In genomic region chr15:93766981-93767380, GRCm38 (mm10) we compare ENCODE assay signal across 28 mouse cellular contexts.
"Had no signal": no experiment of that assay in that cellular context is flagged by ENCODE, and none has a peak within 500 bp of the region (broad histone marks: within the 10 kb centered on the region; RNA-seq: fewer than 3 reads in every experiment).

No protein-coding gene starts in this region.

- H3K9ac ChIP-seq: embryonic facial prominence, embryonic 12.5 days; embryonic facial prominence, embryonic 13.5 days; embryonic facial prominence, embryonic 15.5 days; forebrain, embryonic 12.5 days; forebrain, embryonic 13.5 days; forebrain, embryonic 15.5 days; forebrain, postnatal 0 days had no signal

- H3K36me3 ChIP-seq: embryonic facial prominence, embryonic 10.5 days; embryonic facial prominence, embryonic 12.5 days; embryonic facial prominence, embryonic 13.5 days; embryonic facial prominence, embryonic 15.5 days; forebrain, embryonic 10.5 days; forebrain, embryonic 12.5 days; forebrain, embryonic 15.5 days had no signal

- H3K27ac ChIP-seq: embryonic facial prominence, embryonic 10.5 days; embryonic facial prominence, embryonic 12.5 days; embryonic facial prominence, embryonic 13.5 days; embryonic facial prominence, embryonic 15.5 days; forebrain, embryonic 10.5 days; forebrain, embryonic 12.5 days; forebrain, embryonic 13.5 days; forebrain, embryonic 15.5 days; gastrocnemius, adult 2 months; heart, adult 2 months had no signal

- H3K4me1 ChIP-seq: embryonic facial prominence, embryonic 10.5 days; embryonic facial prominence, embryonic 12.5 days; forebrain, embryonic 10.5 days; forebrain, embryonic 12.5 days; forebrain, embryonic 13.5 days; forebrain, embryonic 15.5 days had no signal

- H3K9me3 ChIP-seq: embryonic facial prominence, embryonic 10.5 days; embryonic facial prominence, embryonic 12.5 days; embryonic facial prominence, embryonic 13.5 days; embryonic facial prominence, embryonic 15.5 days; forebrain, embryonic 10.5 days; forebrain, embryonic 12.5 days; forebrain, embryonic 13.5 days; forebrain, embryonic 15.5 days had no signal

- ATAC-seq: forebrain, embryonic 13.5 days; forebrain, embryonic 14.5 days; forebrain, embryonic 15.5 days; forebrain, embryonic 16.5 days; forebrain, postnatal 0 days had no signal

- H3K4me2 ChIP-seq: embryonic facial prominence, embryonic 12.5 days; embryonic facial prominence, embryonic 13.5 days; embryonic facial prominence, embryonic 15.5 days; forebrain, embryonic 12.5 days; forebrain, embryonic 13.5 days; forebrain, embryonic 15.5 days had no signal

- DNase-seq: cerebellum, adult 2 months; cerebellum, adult 8-10 months; cerebellum, adult 9-10 months; cerebellum, adult 9-11 months; cerebellum, postnatal 10 days; cerebellum, postnatal 14 days; cerebellum, postnatal 25 days; cerebellum, postnatal 36 days; embryo, embryonic 11 days; forebrain, postnatal 0 days; gastrocnemius, adult 2 months; gastrocnemius, postnatal 10 days; gastrocnemius, postnatal 14 days; gastrocnemius, postnatal 25 days; gastrocnemius, postnatal 36 days; heart, adult 18-20 months; heart, adult 2 months had no signal

- H3K4me3 ChIP-seq: embryonic facial prominence, embryonic 10.5 days; embryonic facial prominence, embryonic 12.5 days; embryonic facial prominence, embryonic 13.5 days; embryonic facial prominence, embryonic 15.5 days; erythroblast, embryonic 14.5 days; forebrain, embryonic 10.5 days; forebrain, embryonic 12.5 days; forebrain, embryonic 13.5 days; forebrain, embryonic 15.5 days; gastrocnemius, adult 2 months; heart, adult 2 months had no signal

- H3K27me3 ChIP-seq: embryonic facial prominence, embryonic 12.5 days; embryonic facial prominence, embryonic 13.5 days; embryonic facial prominence, embryonic 15.5 days; forebrain, embryonic 12.5 days; forebrain, embryonic 13.5 days; forebrain, embryonic 15.5 days had no signal
